10 mouse cellular contexts compared by ENCODE assay signal in genomic region chr17:47484993-47485392, GRCm38 (mm10). TPM values are rescaled to one million over a fixed set of nuclear protein-coding genes. Genes with fewer than 3 reads are reported as not detected.
DNase-seq lines count a peak whose midpoint lies in the region; ATAC-seq and TF ChIP-seq lines count a peak whose summit lies in the region.
"Had no signal": no experiment of that assay in that cellular context is flagged by ENCODE, and none has a peak within 500 bp of the region (broad histone marks: within the 10 kb centered on the region; RNA-seq: fewer than 3 reads in every experiment).

No protein-coding gene starts in this region.

- ATAC-seq in hindbrain, embryonic 12.5 days (ENCODE audit: low FRiP score): no peak
- ATAC-seq in hindbrain, embryonic 13.5 days (ENCODE audit: low FRiP score): no peak
- ATAC-seq in embryonic facial prominence, embryonic 13.5 days (ENCODE audit: insufficient number of reproducible peaks, insufficient read depth, low FRiP score, low TSS enrichment, low read depth): no peak
- ATAC-seq in liver, embryonic 13.5 days (ENCODE audit: low read depth): peak; percentile 61

- TF ChIP-seq EP300 in MEL (IDR thresholded peaks at IDR 0.05; ENCODE audit: low read depth in 1 of 2, low read length in 2 of 2): no peak

- no peaks in the 10 kb centered on the region for H3K9me3 ChIP-seq in hindbrain, embryonic 12.5 days (replicated peaks)
- no peaks in the 10 kb centered on the region for H3K9me3 ChIP-seq in hindbrain, embryonic 13.5 days
- H3K9me3 ChIP-seq in MEL (replicated peaks; ENCODE audit: insufficient read depth, low read length): no peaks in the 10 kb centered on the region
- no peaks in the 10 kb centered on the region for H3K9me3 ChIP-seq in embryonic facial prominence, embryonic 13.5 days
- no peaks in the 10 kb centered on the region for H3K9me3 ChIP-seq in liver, embryonic 13.5 days (replicated peaks)
- H3K9me3 ChIP-seq: midbrain, embryonic 12.5 days had no signal

- peaks cover 21% of the 10 kb centered on the region for H3K36me3 ChIP-seq in hindbrain, embryonic 12.5 days
- peaks cover 21% of the 10 kb centered on the region for H3K36me3 ChIP-seq in hindbrain, embryonic 13.5 days
- H3K36me3 ChIP-seq in MEL (ENCODE audit: control insufficient read depth in 1 of 2, insufficient read depth in 2 of 2, low read length in 2 of 2): peaks cover 0 to 7% of the 10 kb centered on the region in 2 experiments; a peak in 2 of 4 replicates
- H3K36me3 ChIP-seq in embryonic facial prominence, embryonic 13.5 days: peaks cover 18% of the 10 kb centered on the region
- H3K36me3 ChIP-seq in liver, embryonic 13.5 days: peaks cover 26% of the 10 kb centered on the region

- TF ChIP-seq RAD21 in MEL (IDR thresholded peaks at IDR 0.05; ENCODE audit: low read depth, low read length): no peak

- H3K4me2 ChIP-seq in hindbrain, embryonic 12.5 days (replicated peaks): no peak overlapping the region
- no peak overlapping the region for H3K4me2 ChIP-seq in hindbrain, embryonic 13.5 days
- H3K4me2 ChIP-seq in embryonic facial prominence, embryonic 13.5 days: no peak overlapping the region
- peak overlapping the region; percentile 28; the same call in 1 of the 2 replicates for H3K4me2 ChIP-seq in liver, embryonic 13.5 days
- H3K4me2 ChIP-seq: midbrain, embryonic 12.5 days had no signal

- no peak for TF ChIP-seq POLR2A in MEL (IDR thresholded peaks at IDR 0.05; ENCODE audit: control insufficient read depth in 1 of 2, insufficient read depth in 1 of 2, low read depth in 1 of 2, low read length in 2 of 2, poor library complexity in 1 of 2)

- peak overlapping the region; percentile 30 for H3K27ac ChIP-seq in hindbrain, embryonic 12.5 days
- H3K27ac ChIP-seq in hindbrain, embryonic 13.5 days: no peak overlapping the region
- H3K27ac ChIP-seq in MEL (ENCODE audit: control insufficient read depth, low read depth, low read length): peak overlapping the region; percentile 67
- peak overlapping the region; percentile 58 for H3K27ac ChIP-seq in embryonic facial prominence, embryonic 13.5 days
- H3K27ac ChIP-seq in liver, embryonic 13.5 days: peak overlapping the region; percentile 84
- H3K27ac ChIP-seq: midbrain, embryonic 12.5 days had no signal

- 14% methylated on average over 3 of the region's 3 CpGs for WGBS in hindbrain, embryonic 12.5 days
- WGBS in hindbrain, embryonic 13.5 days: 11% methylated on average over 3 of the region's 3 CpGs
- 5% methylated on average over 3 of the region's 3 CpGs for WGBS in embryonic facial prominence, embryonic 13.5 days
- 6% methylated on average over 3 of the region's 3 CpGs for WGBS in liver, embryonic 13.5 days (ENCODE audit: insufficient replicate concordance)

- H3K79me2 ChIP-seq in MEL (ENCODE audit: control insufficient read depth, insufficient read depth, low read length, poor library complexity): no peaks in the 10 kb centered on the region

- H3K27me3 ChIP-seq in hindbrain, embryonic 12.5 days: no peaks in the 10 kb centered on the region
- no peaks in the 10 kb centered on the region for H3K27me3 ChIP-seq in hindbrain, embryonic 13.5 days
- H3K27me3 ChIP-seq in MEL (ENCODE audit: control insufficient read depth in 1 of 2, insufficient read depth in 2 of 2, low read length in 2 of 2): no peaks in the 10 kb centered on the region
- H3K27me3 ChIP-seq in embryonic facial prominence, embryonic 13.5 days: no peaks in the 10 kb centered on the region
- H3K27me3 ChIP-seq in liver, embryonic 13.5 days: no peaks in the 10 kb centered on the region
- H3K27me3 ChIP-seq: midbrain, embryonic 12.5 days had no signal

- H3K4me1 ChIP-seq in hindbrain, embryonic 12.5 days: peaks cover 14% of the 10 kb centered on the region
- H3K4me1 ChIP-seq in hindbrain, embryonic 13.5 days (replicated peaks): peaks cover 6% of the 10 kb centered on the region; the same call in 1 of the 2 replicates
- peaks cover 0 to 25% of the 10 kb centered on the region in 2 experiments; a peak in 3 of 4 replicates for H3K4me1 ChIP-seq in MEL (ENCODE audit: control insufficient read depth in 1 of 2, insufficient read depth in 2 of 2, low read length in 2 of 2)
- peaks cover 29% of the 10 kb centered on the region for H3K4me1 ChIP-seq in embryonic facial prominence, embryonic 13.5 days
- peaks cover 33% of the 10 kb centered on the region for H3K4me1 ChIP-seq in liver, embryonic 13.5 days (replicated peaks)

- H3K9ac ChIP-seq in hindbrain, embryonic 12.5 days: no peak overlapping the region
- H3K9ac ChIP-seq in hindbrain, embryonic 13.5 days: no peak overlapping the region
- peak overlapping the region; percentile 49 for H3K9ac ChIP-seq in MEL (ENCODE audit: control insufficient read depth, low read depth, low read length, poor library complexity, severe bottlenecking)
- H3K9ac ChIP-seq in embryonic facial prominence, embryonic 13.5 days: no peak overlapping the region
- peak overlapping the region; percentile 52 for H3K9ac ChIP-seq in liver, embryonic 13.5 days
- H3K9ac ChIP-seq: midbrain, embryonic 12.5 days had no signal

- DNase-seq in MEL (ENCODE audit: low read depth, low spot score): peak; percentile 61
- DNase-seq in liver, embryonic 13.5 days: peak; percentile 40
- no peak for DNase-seq in cerebellum, postnatal 36 days
- DNase-seq in adrenal gland, postnatal 4 days (ENCODE audit: low spot score in 2 of 2): no peak
- no peak for DNase-seq in right cerebral cortex, postnatal 36 days (ENCODE audit: low spot score in 2 of 2)

- H3K4me3 ChIP-seq in hindbrain, embryonic 12.5 days: no peak overlapping the region
- no peak overlapping the region for H3K4me3 ChIP-seq in hindbrain, embryonic 13.5 days
- H3K4me3 ChIP-seq in MEL (ENCODE audit: control insufficient read depth in 1 of 2, insufficient read depth in 1 of 2, low read depth in 2 of 2, low read length in 2 of 2): peak overlapping the region; percentile 17 to 31
- no peak overlapping the region for H3K4me3 ChIP-seq in embryonic facial prominence, embryonic 13.5 days
- H3K4me3 ChIP-seq in liver, embryonic 13.5 days (replicated peaks): no peak overlapping the region
- H3K4me3 ChIP-seq: midbrain, embryonic 12.5 days had no signal

- no peak for TF ChIP-seq CTCF in MEL (IDR thresholded peaks at IDR 0.05 in 2 of 3, conservative IDR thresholded peaks at IDR 0.05 in 1 of 3; ENCODE audit: control insufficient read depth in 1 of 3, insufficient read depth in 1 of 3, low read depth in 2 of 3, low read length in 3 of 3, poor library complexity in 1 of 3, severe bottlenecking in 1 of 3)

TF ChIP-seq in MEL, 35 proteins besides CTCF, POLR2A, EP300 and RAD21:
- TF ChIP-seq CHD1 (IDR thresholded peaks at IDR 0.05; ENCODE audit: low read depth, low read length) (no peak), GATA1 (IDR thresholded peaks at IDR 0.05; ENCODE audit: low read depth, low read length) (no peak), MEF2A (IDR thresholded peaks at IDR 0.05; ENCODE audit: extremely low read depth, insufficient replicate concordance, low read depth, low read length, poor library complexity, severe bottlenecking) (no peak), MYB (IDR thresholded peaks at IDR 0.05; ENCODE audit: low read depth, low read length) (no peak), ZNF384 (IDR thresholded peaks at IDR 0.05; ENCODE audit: low read depth, low read length) (peak; percentile 52; the same call in 1 of the 2 replicates)
TF ChIP-seq in MEL: peak in this region for 1.

RNA-seq across cellular contexts. Expression of gene Taf8, which starts 17.1 kb away (rescaled TPM):
- polyA plus RNA-seq in hindbrain, embryonic 12.5 days (2016; fragmentation: Nextera tagmentation; extraction: Ambion mirVana): 27.5 and 29.5 TPM in 2 replicates
- 23.4 and 23.5 TPM in 2 replicates for polyA plus RNA-seq in hindbrain, embryonic 13.5 days (2015; fragmentation: Nextera tagmentation; extraction: Ambion mirVana)
- total RNA-seq in MEL (2012; rRNA removed): 14.4 and 15.2 TPM in 2 replicates
- 10 to 100 TPM in 1 of 2 experiments, not detected in 1; 25.7 TPM for polyA plus RNA-seq in MEL (2012; ENCODE audit: insufficient read depth in 1 of 2, insufficient read length in 2 of 2, low read depth in 1 of 2, low replicate concordance in 2 of 2, missing spikeins in 1 of 2)
- polyA plus RNA-seq in embryonic facial prominence, embryonic 13.5 days (2015; fragmentation: Nextera tagmentation; extraction: Ambion mirVana): 34.1 and 38.1 TPM in 2 replicates
- polyA plus RNA-seq in liver, embryonic 13.5 days (2015; fragmentation: Nextera tagmentation; extraction: Ambion mirVana): 14.4 and 14.5 TPM in 2 replicates
- total RNA-seq in adrenal gland, postnatal 4 days (2021): 10 to 100 TPM; 31.7 to 38.1 TPM

RNA-seq across cellular contexts. Expression of gene Ccnd3, which starts 19.9 kb away (rescaled TPM):
- polyA plus RNA-seq in hindbrain, embryonic 12.5 days (2016; fragmentation: Nextera tagmentation; extraction: Ambion mirVana): 177 and 179 TPM in 2 replicates
- 74.3 and 75.2 TPM in 2 replicates for polyA plus RNA-seq in hindbrain, embryonic 13.5 days (2015; fragmentation: Nextera tagmentation; extraction: Ambion mirVana)
- total RNA-seq in MEL (2012; rRNA removed): 143 TPM in 2 replicates
- polyA plus RNA-seq in MEL (2012; ENCODE audit: insufficient read depth in 1 of 2, insufficient read length in 2 of 2, low read depth in 1 of 2, low replicate concordance in 2 of 2, missing spikeins in 1 of 2): 100 to 1,000 TPM in 1 of 2 experiments, not detected in 1; 568 TPM
- polyA plus RNA-seq in embryonic facial prominence, embryonic 13.5 days (2015; fragmentation: Nextera tagmentation; extraction: Ambion mirVana): 359 and 377 TPM in 2 replicates
- 387 and 400 TPM in 2 replicates for polyA plus RNA-seq in liver, embryonic 13.5 days (2015; fragmentation: Nextera tagmentation; extraction: Ambion mirVana)
- total RNA-seq in adrenal gland, postnatal 4 days (2021): 100 to 1,000 TPM; 198 to 200 TPM

RNA-seq across cellular contexts. Expression of gene 1700001C19Rik, which starts 47.8 kb away (rescaled TPM):
- polyA plus RNA-seq in hindbrain, embryonic 12.5 days (2016; fragmentation: Nextera tagmentation; extraction: Ambion mirVana): 0.14 and 0.65 TPM in 2 replicates
- 0.34 and 0.79 TPM in 2 replicates for polyA plus RNA-seq in hindbrain, embryonic 13.5 days (2015; fragmentation: Nextera tagmentation; extraction: Ambion mirVana)
- total RNA-seq in MEL (2012; rRNA removed): not detected in 2 replicates
- not detected for polyA plus RNA-seq in MEL (2012; ENCODE audit: insufficient read depth in 1 of 2, insufficient read length in 2 of 2, low read depth in 1 of 2, low replicate concordance in 2 of 2, missing spikeins in 1 of 2)
- 0.25 TPM in 1 of 2 replicates, not detected in the other for polyA plus RNA-seq in embryonic facial prominence, embryonic 13.5 days (2015; fragmentation: Nextera tagmentation; extraction: Ambion mirVana)
- 0.78 and 0.88 TPM in 2 replicates for polyA plus RNA-seq in liver, embryonic 13.5 days (2015; fragmentation: Nextera tagmentation; extraction: Ambion mirVana)
- total RNA-seq in adrenal gland, postnatal 4 days (2021): under 1 TPM; 0.48 to 0.96 TPM
- total RNA-seq: gastrocnemius, adult 18-20 months had no signal

RNA-seq across cellular contexts. Expression of gene AI661453, which starts 48.6 kb away (rescaled TPM):
- 0.28 and 0.34 TPM in 2 replicates for polyA plus RNA-seq in hindbrain, embryonic 12.5 days (2016; fragmentation: Nextera tagmentation; extraction: Ambion mirVana)
- polyA plus RNA-seq in hindbrain, embryonic 13.5 days (2015; fragmentation: Nextera tagmentation; extraction: Ambion mirVana): 0.22 and 0.34 TPM in 2 replicates
- total RNA-seq in MEL (2012; rRNA removed): not detected in 2 replicates
- polyA plus RNA-seq in MEL (2012; ENCODE audit: insufficient read depth in 1 of 2, insufficient read length in 2 of 2, low read depth in 1 of 2, low replicate concordance in 2 of 2, missing spikeins in 1 of 2): not detected
- polyA plus RNA-seq in embryonic facial prominence, embryonic 13.5 days (2015; fragmentation: Nextera tagmentation; extraction: Ambion mirVana): 1.7 and 2.0 TPM in 2 replicates
- polyA plus RNA-seq in liver, embryonic 13.5 days (2015; fragmentation: Nextera tagmentation; extraction: Ambion mirVana): 0.16 and 0.24 TPM in 2 replicates
- total RNA-seq in adrenal gland, postnatal 4 days (2021): 1 to 10 TPM; 2.7 to 4.4 TPM

Comparison
In these comparisons a context has a peak if more than half of its experiments do, and no peak if none do; other contexts are left out.
1. H3K4me3 ChIP-seq: peak in MEL (2 of 2); none in hindbrain, embryonic 12.5 days (single experiment), hindbrain, embryonic 13.5 days (single experiment), embryonic facial prominence, embryonic 13.5 days (single experiment) and liver, embryonic 13.5 days (single experiment).
2. H3K9ac ChIP-seq: peak in MEL (single experiment) and liver, embryonic 13.5 days (single experiment); none in hindbrain, embryonic 12.5 days (single experiment), hindbrain, embryonic 13.5 days (single experiment) and embryonic facial prominence, embryonic 13.5 days (single experiment).
3. DNase-seq: peak in MEL (single experiment) and liver, embryonic 13.5 days (single experiment); none in cerebellum, postnatal 36 days (0 of 2), adrenal gland, postnatal 4 days (0 of 2) and right cerebral cortex, postnatal 36 days (0 of 2).